Mouse (Mus musculus): ENCODE data around the gene Ccdc194. TPM values are rescaled to one million over a fixed set of nuclear protein-coding genes. Genes with fewer than 3 reads are reported as not detected.

The Ccdc194 gene
- not detected in 2 replicates for polyA plus RNA-seq (2012; ENCODE audit: insufficient read depth, insufficient read length, missing spikeins)

GRCm38 (mm10) chr8:71525226-71526050 lies at the start of gene Ccdc194:
Ccdc194 (minus strand) TSS chr8:71525711.
- Histone ChIP-seq H3K4me3 (ENCODE audit: insufficient read depth, low read depth, low read length) (no peak within 1 kb of the TSS), H3K4me1 (ENCODE audit: control insufficient read depth, insufficient read depth, insufficient read length, low read length) (peaks cover 11% of the 10 kb centered on the region), H3K27ac (replicated peaks; ENCODE audit: low read depth, low read length) (peak within 1 kb of the TSS; percentile 74)

GRCm38 (mm10) chr8:71575020-71575419 lies 49.5 kb upstream of the Ccdc194 start:
- Histone ChIP-seq H3K4me1 (ENCODE audit: control insufficient read depth, insufficient read depth, insufficient read length, low read length) (peaks cover 4% of the 10 kb centered on the region; the same call in 1 of the 2 replicates), H3K27ac (replicated peaks; ENCODE audit: low read depth, low read length) (no peak overlapping the region), H3K4me3 (ENCODE audit: insufficient read depth, low read depth, low read length) (no peak overlapping the region)

- no peak overlapping the region for H3K4me3 ChIP-seq (ENCODE audit: insufficient read depth, low read depth, low read length)
- H3K27ac ChIP-seq (replicated peaks; ENCODE audit: low read depth, low read length): no peak overlapping the region
- H3K4me1 ChIP-seq (ENCODE audit: control insufficient read depth, insufficient read depth, insufficient read length, low read length): peaks cover 4% of the 10 kb centered on the region; the same call in 1 of the 2 replicates
Measured at GRCm38 (mm10) chr8:71574426-71574825, 48.9 kb upstream of the Ccdc194 start.

- no peak overlapping the region for H3K27ac ChIP-seq (replicated peaks; ENCODE audit: low read depth, low read length)
- no peak overlapping the region for H3K4me3 ChIP-seq (ENCODE audit: insufficient read depth, low read depth, low read length)
- peaks cover 4% of the 10 kb centered on the region; the same call in 1 of the 2 replicates for H3K4me1 ChIP-seq (ENCODE audit: control insufficient read depth, insufficient read depth, insufficient read length, low read length)
Measured at GRCm38 (mm10) chr8:71572847-71573633, 47.5 kb upstream of the Ccdc194 start.

GRCm38 (mm10) chr8:71572077-71572476 lies 46.6 kb upstream of the Ccdc194 start:
- Histone ChIP-seq H3K4me1 (ENCODE audit: control insufficient read depth, insufficient read depth, insufficient read length, low read length) (peaks cover 12% of the 10 kb centered on the region), H3K4me3 (ENCODE audit: insufficient read depth, low read depth, low read length) (no peak overlapping the region), H3K27ac (replicated peaks; ENCODE audit: low read depth, low read length) (no peak overlapping the region)

DNA sequence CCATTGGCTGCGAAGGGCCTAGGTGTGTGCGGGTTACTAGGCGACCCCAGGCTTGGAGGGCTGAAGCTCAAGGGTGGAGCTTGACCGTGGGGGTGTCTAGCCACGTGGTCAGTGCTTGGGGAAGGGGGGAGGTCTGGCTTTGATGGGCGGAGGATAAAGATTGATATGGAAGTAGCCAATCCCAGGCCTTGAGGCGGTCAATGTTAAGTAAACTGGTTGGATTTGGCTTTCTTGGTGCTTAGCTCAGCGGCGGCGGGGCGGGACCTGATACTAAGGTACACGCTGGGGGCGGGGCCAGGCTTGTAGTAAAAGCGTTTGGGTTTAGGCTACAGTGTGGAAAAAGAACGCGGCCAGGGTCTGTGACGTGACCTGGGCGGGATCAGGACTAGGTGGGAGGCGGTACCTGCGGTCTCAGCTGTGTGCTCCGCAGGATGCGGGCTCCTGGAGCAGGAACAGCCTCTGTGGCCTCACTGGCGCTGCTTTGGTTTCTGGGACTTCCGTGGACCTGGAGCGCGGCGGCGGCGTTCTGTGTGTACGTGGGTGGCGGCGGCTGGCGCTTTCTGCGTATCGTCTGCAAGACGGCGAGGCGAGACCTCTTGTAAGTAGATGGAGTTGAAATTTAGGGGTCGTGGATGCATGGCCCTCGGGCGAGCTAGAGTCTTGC lies 44.9 kb upstream of the Ccdc194 start:
- H3K4me3 ChIP-seq (ENCODE audit: insufficient read depth, low read depth, low read length): peak overlapping the region; percentile 75
- no peak overlapping the region for H3K27ac ChIP-seq (replicated peaks; ENCODE audit: low read depth, low read length)
- peaks cover 12% of the 10 kb centered on the region for H3K4me1 ChIP-seq (ENCODE audit: control insufficient read depth, insufficient read depth, insufficient read length, low read length)

DNA sequence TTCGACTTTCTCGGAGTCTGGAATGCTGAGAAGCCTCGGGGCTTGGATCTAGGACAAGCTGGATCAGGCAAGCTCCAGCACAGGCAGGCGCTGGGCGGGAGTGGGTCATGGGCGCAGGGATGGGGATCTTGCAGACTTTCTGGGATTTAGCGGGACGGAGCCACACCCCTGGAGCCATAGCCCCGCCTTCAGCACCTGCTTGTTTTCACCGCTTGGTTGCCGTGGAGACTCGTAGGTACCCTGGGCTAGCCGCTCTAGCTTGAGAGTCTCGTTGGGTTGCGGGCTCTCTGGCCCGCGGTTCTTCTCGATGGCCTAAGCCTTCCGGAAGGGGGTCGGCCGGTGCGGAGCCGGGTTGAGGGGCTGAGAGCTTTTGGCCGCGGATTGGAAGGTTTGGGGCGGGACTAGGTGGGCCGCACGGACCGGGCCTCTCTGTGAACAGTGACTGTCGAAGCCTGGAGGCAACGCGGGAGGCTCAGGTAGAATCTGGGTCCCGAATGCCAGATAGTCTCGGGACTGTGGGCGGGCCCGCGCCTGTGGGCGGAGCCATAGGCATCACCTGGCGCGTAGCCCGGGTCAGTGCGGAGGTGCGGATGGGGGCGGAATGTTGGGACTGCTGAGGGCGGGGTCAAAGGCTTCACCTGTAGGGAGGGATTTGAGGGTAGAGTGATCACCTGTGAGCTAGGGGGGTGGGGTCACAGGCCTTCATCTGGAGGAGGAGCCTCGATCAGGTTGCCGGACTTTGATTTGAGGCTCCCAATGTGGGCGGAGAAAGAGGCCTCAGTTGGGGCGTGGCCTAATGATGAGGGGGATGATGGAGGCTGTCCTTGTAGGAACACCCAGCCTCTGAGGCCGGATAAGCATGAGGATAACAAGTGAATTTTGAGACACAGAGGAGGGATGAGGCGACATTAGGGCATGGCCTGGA lies 44.1 kb upstream of the Ccdc194 start:
- H3K27ac ChIP-seq (replicated peaks; ENCODE audit: low read depth, low read length): peak overlapping the region; percentile 88
- H3K4me3 ChIP-seq (ENCODE audit: insufficient read depth, low read depth, low read length): peak overlapping the region; percentile 75
- H3K4me1 ChIP-seq (ENCODE audit: control insufficient read depth, insufficient read depth, insufficient read length, low read length): peaks cover 12% of the 10 kb centered on the region

DNA sequence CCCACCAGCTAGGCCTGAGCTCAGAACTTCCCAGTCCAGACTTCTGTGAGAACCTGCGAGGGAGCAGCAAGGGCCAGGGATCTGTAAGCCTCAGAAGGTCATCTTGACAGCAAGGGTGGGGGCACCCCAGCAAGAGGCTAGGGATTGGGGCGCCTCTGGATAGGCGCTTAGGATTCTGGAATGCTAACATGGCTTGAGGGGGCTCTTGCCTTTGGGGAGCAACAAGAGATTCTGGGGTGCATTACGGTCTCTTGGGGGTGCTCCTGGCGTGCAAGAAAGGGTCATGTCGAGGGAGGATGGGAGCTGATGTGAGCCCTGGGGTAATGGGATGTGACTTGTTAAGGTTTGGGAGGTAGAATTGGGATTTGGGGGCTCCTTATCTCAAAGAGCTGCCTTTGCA lies 43.4 kb upstream of the Ccdc194 start:
- peak overlapping the region; percentile 75 for H3K4me3 ChIP-seq (ENCODE audit: insufficient read depth, low read depth, low read length)
- H3K4me1 ChIP-seq (ENCODE audit: control insufficient read depth, insufficient read depth, insufficient read length, low read length): peaks cover 12% of the 10 kb centered on the region
- H3K27ac ChIP-seq (replicated peaks; ENCODE audit: low read depth, low read length): peak overlapping the region; percentile 88

DNA sequence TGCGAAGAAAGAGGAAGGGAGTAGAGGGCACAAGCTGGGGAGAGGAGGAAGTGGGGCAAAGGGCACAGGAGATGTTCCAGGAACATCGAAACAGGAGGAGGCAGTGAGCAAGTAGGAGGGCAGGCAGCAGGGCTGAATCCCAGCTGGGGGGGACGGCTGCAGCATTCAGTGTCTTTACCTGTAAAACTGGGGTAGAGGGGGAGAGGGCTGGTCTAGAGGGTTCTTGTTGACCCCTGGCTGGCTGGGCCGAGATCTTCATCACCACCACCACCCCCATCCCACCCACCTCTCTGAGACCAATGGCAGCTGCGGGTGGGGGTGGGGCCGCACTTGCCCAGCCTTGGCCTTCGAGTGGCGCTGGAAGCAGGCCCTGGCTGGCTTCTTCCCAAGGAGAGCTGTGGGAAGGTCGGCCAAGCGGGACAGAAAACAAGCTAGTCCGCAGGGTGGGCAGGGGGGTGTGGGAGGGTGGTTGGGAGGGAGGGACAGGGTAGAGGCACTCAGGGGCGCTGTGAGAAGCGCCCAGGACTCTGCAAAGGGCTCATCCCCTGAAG lies 43.0 kb upstream of the Ccdc194 start, which contains the start of gene Slc27a1:
Slc27a1 (plus strand) TSS at position 496 of the 551 bp plus-strand sequence.
- peak within 1 kb of the TSS; percentile 90 for H3K27ac ChIP-seq (replicated peaks; ENCODE audit: low read depth, low read length)
- peaks cover 12% of the 10 kb centered on the region for H3K4me1 ChIP-seq (ENCODE audit: control insufficient read depth, insufficient read depth, insufficient read length, low read length)
- H3K4me3 ChIP-seq (ENCODE audit: insufficient read depth, low read depth, low read length): peak within 1 kb of the TSS; percentile 75

DNA sequence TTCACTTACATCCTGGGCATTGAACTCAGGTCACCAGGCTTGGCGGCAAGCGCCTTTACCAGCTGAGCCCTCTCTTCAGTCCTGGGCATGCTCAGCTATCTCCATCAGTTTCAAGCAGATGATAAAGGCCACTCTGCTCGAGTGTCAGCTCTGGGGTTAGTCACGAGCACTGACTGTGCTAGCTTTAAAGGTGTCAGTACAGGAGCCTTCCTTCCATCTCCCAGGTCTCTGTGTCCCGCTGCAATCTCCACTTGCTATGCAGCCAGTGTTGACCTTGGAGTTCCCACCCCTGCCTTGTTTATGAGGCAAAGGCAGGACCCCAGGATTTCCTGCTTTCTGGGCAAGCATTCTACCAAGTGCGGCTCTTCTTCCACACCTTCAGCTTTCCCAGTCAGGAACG lies 42.1 kb upstream of the Ccdc194 start:
- Histone ChIP-seq H3K4me1 (ENCODE audit: control insufficient read depth, insufficient read depth, insufficient read length, low read length) (peaks cover 12% of the 10 kb centered on the region), H3K27ac (replicated peaks; ENCODE audit: low read depth, low read length) (peak overlapping the region; percentile 90), H3K4me3 (ENCODE audit: insufficient read depth, low read depth, low read length) (no peak overlapping the region)

DNA sequence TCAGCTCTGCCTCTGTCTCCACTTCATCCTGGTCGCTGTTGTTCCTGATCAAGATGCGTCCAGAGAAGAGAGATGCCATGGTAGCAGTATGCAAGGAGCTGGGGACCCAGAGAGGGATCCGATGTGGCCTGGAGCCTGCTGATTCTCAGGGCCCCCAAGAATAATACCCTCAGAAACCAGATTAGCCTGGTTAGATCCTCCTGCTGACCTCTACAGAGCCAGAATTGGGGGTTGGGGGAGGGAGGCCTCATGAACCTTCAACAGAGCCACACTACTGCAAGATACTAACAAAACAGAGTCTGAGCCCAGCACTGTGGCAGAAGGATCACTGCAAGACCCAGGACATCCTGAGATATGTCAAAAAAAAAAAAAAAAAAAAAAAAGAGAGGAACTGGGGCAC lies 41.0 kb upstream of the Ccdc194 start, which contains the start of gene Nxnl1:
Nxnl1 (minus strand) TSS at position 101 of the 400 bp plus-strand sequence.
- Histone ChIP-seq H3K27ac (replicated peaks; ENCODE audit: low read depth, low read length) (peak within 1 kb of the TSS; percentile 90), H3K4me3 (ENCODE audit: insufficient read depth, low read depth, low read length) (no peak within 1 kb of the TSS)

GRCm38 (mm10) chr8:71563992-71564391 lies 38.5 kb upstream of the Ccdc194 start:
- 0 out of 2 replicates have a peak overlapping the region, but pooled peaks have one; percentile 25 for H3K27ac ChIP-seq (replicated peaks; ENCODE audit: low read depth, low read length)
- peaks cover 8% of the 10 kb centered on the region; the same call in 1 of the 2 replicates for H3K4me1 ChIP-seq (ENCODE audit: control insufficient read depth, insufficient read depth, insufficient read length, low read length)
- H3K4me3 ChIP-seq (ENCODE audit: insufficient read depth, low read depth, low read length): no peak overlapping the region

More for the DNA sequence above, 41.0 kb upstream of the Ccdc194 start, which contains the start of gene Nxnl1:
- peaks cover 12% of the 10 kb centered on the region for H3K4me1 ChIP-seq (ENCODE audit: control insufficient read depth, insufficient read depth, insufficient read length, low read length)

GRCm38 (mm10) chr8:71562751-71563150 lies 37.2 kb upstream of the Ccdc194 start:
- Histone ChIP-seq H3K27ac (replicated peaks; ENCODE audit: low read depth, low read length) (no peak overlapping the region), H3K4me3 (ENCODE audit: insufficient read depth, low read depth, low read length) (no peak overlapping the region)

More at GRCm38 (mm10) chr8:71562751-71563150, 37.2 kb upstream of the Ccdc194 start:
- peaks cover 7% of the 10 kb centered on the region; the same call in 1 of the 2 replicates for H3K4me1 ChIP-seq (ENCODE audit: control insufficient read depth, insufficient read depth, insufficient read length, low read length)
